Mouse (Mus musculus) ZHBTc4 (cell line): ENCODE measurements around the gene Elovl5.

Experiments used
- DNase-seq: peaks from one replicate; pipeline ENCODE4 v3.0.0-alpha.2; 2011; ENCODE audit warnings: low read depth, low spot score

Elovl5 gene

GRCm38 (mm10) chr9:77954981-77955380 lies 37.8 kb downstream of the Elovl5 start:
- DNase-seq = peak; percentile 36

- DNase-seq = no peak
Measured at GRCm38 (mm10) chr9:77955511-77955910, 38.3 kb downstream of the Elovl5 start.

GRCm38 (mm10) chr9:77955964-77956363 lies 38.8 kb downstream of the Elovl5 start:
- no peak for DNase-seq

GRCm38 (mm10) chr9:77958327-77958726 lies 41.2 kb downstream of the Elovl5 start:
- DNase-seq = no peak

- DNase-seq = no peak
Measured at GRCm38 (mm10) chr9:77959759-77960158, 42.6 kb downstream of the Elovl5 start.

GRCm38 (mm10) chr9:77961350-77961749 lies 44.2 kb downstream of the Elovl5 start:
- no peak for DNase-seq

- DNase-seq = no peak
Measured at GRCm38 (mm10) chr9:77964084-77964483, 46.9 kb downstream of the Elovl5 start.

- no peak for DNase-seq
Measured at GRCm38 (mm10) chr9:77965287-77965686, 48.1 kb downstream of the Elovl5 start.

- no peak for DNase-seq
Measured at GRCm38 (mm10) chr9:77965768-77966552, 48.8 kb downstream of the Elovl5 start.

- peak; percentile 32 for DNase-seq
Measured at GRCm38 (mm10) chr9:77966861-77967260, 49.7 kb downstream of the Elovl5 start.

GRCm38 (mm10) chr9:77967584-77968163 lies 50.5 kb downstream of the Elovl5 start:
- no peak for DNase-seq

GRCm38 (mm10) chr9:77969192-77969953 lies 52.2 kb downstream of the Elovl5 start:
- DNase-seq = no peak

GRCm38 (mm10) chr9:77979000-77979399 lies 61.8 kb downstream of the Elovl5 start:
- no peak for DNase-seq

GRCm38 (mm10) chr9:77982616-77983015 lies 65.5 kb downstream of the Elovl5 start:
- DNase-seq = no peak

GRCm38 (mm10) chr9:77983521-77983920 lies 66.4 kb downstream of the Elovl5 start:
- no peak for DNase-seq

- DNase-seq = no peak
Measured at GRCm38 (mm10) chr9:77986153-77986795, 69.1 kb downstream of the Elovl5 start.

- no peak for DNase-seq
Measured at GRCm38 (mm10) chr9:77989626-77990025, 72.5 kb downstream of the Elovl5 start.

- peak; percentile 21 for DNase-seq
Measured at GRCm38 (mm10) chr9:77990278-77990677, 73.1 kb downstream of the Elovl5 start.

GRCm38 (mm10) chr9:77991650-77992049 lies 74.5 kb downstream of the Elovl5 start:
- no peak for DNase-seq

GRCm38 (mm10) chr9:77992276-77992675 lies 75.1 kb downstream of the Elovl5 start:
- DNase-seq = no peak

- DNase-seq = no peak
Measured at GRCm38 (mm10) chr9:77993101-77993500, 75.9 kb downstream of the Elovl5 start.
